Mouse (Mus musculus): ENCODE data around the gene Gm28051. TPM values are rescaled to one million over a fixed set of nuclear protein-coding genes. Genes with fewer than 3 reads are reported as not detected.

The Gm28051 gene
- polyA plus RNA-seq, 1 experiment from 2014 or later = not detected

DNA sequence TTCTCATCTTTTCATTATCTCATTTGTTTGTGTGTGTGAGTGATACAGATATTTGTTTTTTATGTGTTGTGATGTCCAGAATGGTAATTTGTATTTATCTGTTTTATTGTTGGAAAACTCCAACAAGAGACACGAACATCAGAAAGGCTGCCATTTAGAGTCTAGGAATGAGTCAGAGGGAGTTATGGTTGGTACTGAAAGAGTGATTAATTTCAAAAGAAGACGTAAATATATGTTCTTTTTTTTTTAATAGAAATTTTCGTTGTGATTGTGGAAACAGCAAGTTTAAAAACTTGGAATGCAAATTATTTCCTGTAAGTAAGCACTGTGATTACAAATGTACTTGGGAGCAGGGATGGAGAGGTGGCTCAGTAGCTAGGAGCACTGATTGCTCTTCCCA, 4.1 kb upstream of the Gm28051 start:
- no peak for DNase-seq (ENCODE audit: extremely low spot score, low spot score)
- H3K4me1 ChIP-seq = peaks cover 26% of the 10 kb centered on the region
- no peaks in the 10 kb centered on the region for H3K27me3 ChIP-seq (ENCODE audit: poor library complexity, severe bottlenecking)
- H3K27ac ChIP-seq = no peak overlapping the region
- no peak overlapping the region for H3K4me3 ChIP-seq
- no peaks in the 10 kb centered on the region for H3K9me3 ChIP-seq
- H3K36me3 ChIP-seq (replicated peaks) = peaks cover 59% of the 10 kb centered on the region
- 91% methylated on average over 3 of the region's 3 CpGs for WGBS

DNA sequence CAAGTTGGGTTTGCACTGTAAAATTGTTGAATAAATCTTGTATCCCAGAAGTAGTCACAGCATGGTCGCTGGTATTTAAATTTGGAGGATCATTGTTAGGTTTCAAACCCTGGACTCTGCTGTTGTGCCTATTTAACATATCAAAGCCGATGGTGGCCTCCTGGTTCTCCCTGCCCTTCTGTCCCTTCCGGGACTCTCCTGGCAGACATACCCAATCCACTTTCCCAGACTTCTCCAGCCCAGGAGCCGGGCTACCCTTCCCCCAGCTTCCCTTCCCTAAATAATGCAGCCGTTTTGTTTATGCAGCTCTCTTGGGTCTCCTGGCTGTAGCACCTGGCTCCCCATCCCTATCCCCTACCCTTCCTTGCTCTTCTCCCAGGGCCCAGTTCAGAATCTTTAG, 1.4 kb upstream of the Gm28051 start:
- H3K27ac ChIP-seq = peak overlapping the region; percentile 94
- peaks cover 58% of the 10 kb centered on the region for H3K36me3 ChIP-seq (replicated peaks)
- H3K9me3 ChIP-seq = no peaks in the 10 kb centered on the region
- H3K4me3 ChIP-seq = peak overlapping the region; percentile 91
- no peaks in the 10 kb centered on the region for H3K27me3 ChIP-seq (ENCODE audit: poor library complexity, severe bottlenecking)
- 5% methylated on average over 5 of the region's 5 CpGs for WGBS
- DNase-seq (ENCODE audit: extremely low spot score, low spot score) = no peak
- H3K4me1 ChIP-seq = peaks cover 32% of the 10 kb centered on the region

DNA sequence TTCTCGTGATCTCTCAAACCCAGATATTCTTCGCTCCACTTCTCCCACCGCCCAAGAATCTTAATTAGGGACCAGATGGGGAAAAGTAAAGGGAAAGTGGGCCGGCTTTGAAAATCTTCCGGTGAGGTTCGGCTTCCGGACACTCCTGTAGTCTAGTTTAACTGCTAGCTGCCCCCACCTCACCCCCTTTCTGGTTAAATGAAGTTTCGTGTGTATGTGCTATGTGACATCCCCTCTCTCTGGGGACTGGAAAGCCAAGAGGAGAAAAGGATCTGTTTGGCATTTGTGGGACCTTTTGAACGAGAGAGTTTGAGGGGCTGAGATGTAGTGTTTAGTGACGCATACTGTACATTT, 815 bp upstream of the Gm28051 start, which contains the start of gene Gm20604:
Gm20604 (minus strand) TSS at position 270 of the 354 bp plus-strand sequence.
- peak within 1 kb of the TSS; percentile 94 for H3K27ac ChIP-seq
- H3K4me3 ChIP-seq = peak within 1 kb of the TSS; percentile 91
- peaks cover 32% of the 10 kb centered on the region for H3K4me1 ChIP-seq
- peaks cover 57% of the 10 kb centered on the region for H3K36me3 ChIP-seq (replicated peaks)
- no peak for DNase-seq (ENCODE audit: extremely low spot score, low spot score)
- H3K27me3 ChIP-seq (ENCODE audit: poor library complexity, severe bottlenecking) = no peaks in the 10 kb centered on the region
- WGBS = under 1% methylated on average over 10 of the region's 10 CpGs
- H3K9me3 ChIP-seq = no peaks in the 10 kb centered on the region

DNA sequence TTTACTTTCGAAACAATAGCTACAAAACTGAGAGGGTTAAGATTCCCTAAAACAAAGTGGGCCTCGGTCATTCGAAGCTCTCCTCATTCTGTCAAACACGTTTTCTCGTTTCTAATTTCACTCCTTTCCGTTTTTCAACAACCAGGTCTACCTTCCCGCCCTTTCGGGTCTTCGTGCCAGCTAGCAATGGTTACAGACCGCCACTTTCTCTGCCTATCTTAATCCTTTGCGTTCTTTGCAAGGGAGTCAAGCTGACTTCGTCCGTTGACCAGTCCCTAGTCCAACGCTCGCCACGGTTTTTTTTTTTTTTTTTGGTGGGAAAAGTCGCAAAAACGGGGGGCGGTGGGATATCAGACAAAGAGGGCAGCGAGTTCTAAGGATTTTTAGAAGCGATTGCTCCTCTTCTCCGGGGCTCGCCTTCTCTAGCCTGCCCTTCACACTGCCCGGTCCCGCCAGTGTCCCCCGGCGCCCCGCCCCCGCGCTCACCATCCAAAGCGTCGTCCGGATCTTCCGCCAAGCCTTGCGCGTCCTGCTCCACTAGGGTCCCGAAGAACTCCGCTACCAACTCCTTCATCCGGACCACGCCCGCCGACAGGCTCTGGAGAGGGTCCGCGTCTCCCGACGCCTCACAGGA, 393 bp downstream of the Gm28051 start:
- no peak for DNase-seq (ENCODE audit: extremely low spot score, low spot score)
- Histone ChIP-seq H3K27me3 (ENCODE audit: poor library complexity, severe bottlenecking) (no peaks in the 10 kb centered on the region), H3K4me3 (peak overlapping the region; percentile 91), H3K27ac (peak overlapping the region; percentile 94), H3K9me3 (no peaks in the 10 kb centered on the region), H3K4me1 (peaks cover 32% of the 10 kb centered on the region), H3K36me3 (replicated peaks) (peaks cover 55% of the 10 kb centered on the region)
- 2% methylated on average over 46 of the region's 46 CpGs for WGBS

DNA sequence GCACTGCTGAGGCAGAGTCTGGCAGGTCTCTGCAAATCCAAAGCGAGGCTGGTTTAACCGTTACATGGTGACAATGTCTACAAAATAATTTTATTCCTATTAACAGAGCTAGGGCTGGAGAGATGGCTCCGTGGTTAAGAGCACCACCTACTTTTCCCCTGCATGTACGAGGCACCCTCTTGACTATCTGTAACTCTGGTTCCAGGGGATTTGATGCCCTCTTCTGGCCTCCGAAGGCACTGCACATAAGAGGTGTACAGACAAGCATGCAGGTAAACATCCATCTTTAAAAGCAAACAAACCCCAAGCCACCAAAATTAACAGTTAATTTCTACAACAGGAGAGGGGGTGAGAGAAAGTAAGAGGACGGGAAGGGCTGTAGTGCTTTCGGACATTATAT, 1.3 kb downstream of the Gm28051 start:
- Histone ChIP-seq H3K27me3 (ENCODE audit: poor library complexity, severe bottlenecking) (no peaks in the 10 kb centered on the region), H3K36me3 (replicated peaks) (peaks cover 52% of the 10 kb centered on the region), H3K4me3 (peak overlapping the region; percentile 91), H3K9me3 (no peaks in the 10 kb centered on the region), H3K4me1 (peaks cover 32% of the 10 kb centered on the region), H3K27ac (no peak overlapping the region)
- WGBS = 90% methylated on average over 7 of the region's 7 CpGs
- no peak for DNase-seq (ENCODE audit: extremely low spot score, low spot score)

DNA sequence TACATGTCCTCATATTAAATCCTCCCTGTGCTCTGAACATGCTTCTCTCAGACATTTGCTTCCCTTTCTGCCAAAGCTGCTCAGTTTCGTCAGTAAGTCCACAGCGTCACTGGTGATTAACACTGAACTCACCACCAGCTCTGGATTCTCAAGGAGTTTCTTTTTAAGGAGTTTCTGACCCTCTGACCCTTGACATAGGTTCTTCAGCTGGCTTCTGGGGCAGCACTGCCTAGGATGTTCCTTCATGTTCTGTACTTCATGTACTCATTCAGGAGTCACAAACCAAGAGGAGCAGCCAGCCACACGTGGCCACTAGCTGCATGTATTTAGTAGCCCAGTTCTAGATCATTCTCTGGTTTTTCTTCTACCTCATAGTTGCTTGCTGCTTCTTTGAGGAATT, 9.3 kb downstream of the Gm28051 start:
- Histone ChIP-seq H3K27ac (no peak overlapping the region), H3K4me3 (no peak overlapping the region), H3K27me3 (ENCODE audit: poor library complexity, severe bottlenecking) (no peaks in the 10 kb centered on the region), H3K9me3 (no peaks in the 10 kb centered on the region), H3K4me1 (peaks cover 17% of the 10 kb centered on the region), H3K36me3 (replicated peaks) (peaks cover 57% of the 10 kb centered on the region)
- DNase-seq (ENCODE audit: extremely low spot score, low spot score) = no peak
- WGBS = 89% methylated on average over 3 of the region's 3 CpGs

DNA sequence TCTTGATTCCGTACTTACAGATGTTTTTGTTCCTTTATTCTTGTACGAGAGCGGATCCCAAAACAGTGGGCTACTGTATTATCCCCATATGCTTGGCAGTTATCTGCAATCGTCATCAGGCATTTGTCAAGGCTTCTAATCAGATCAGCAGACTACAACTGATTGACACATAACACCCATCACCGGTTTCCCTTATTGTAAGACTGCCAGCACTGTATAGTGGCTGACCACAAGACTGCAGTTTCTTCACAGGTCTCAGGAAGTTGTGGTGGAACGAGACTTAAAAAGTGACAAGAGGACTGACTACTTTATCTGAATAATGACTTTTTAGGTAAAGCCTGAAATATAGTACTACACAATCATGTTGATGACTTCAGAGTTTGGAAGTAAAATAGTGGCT, 12.7 kb downstream of the Gm28051 start:
- no peaks in the 10 kb centered on the region for H3K27me3 ChIP-seq (ENCODE audit: poor library complexity, severe bottlenecking)
- H3K4me3 ChIP-seq = peak overlapping the region; percentile 91
- no peak overlapping the region for H3K27ac ChIP-seq
- H3K9me3 ChIP-seq = no peaks in the 10 kb centered on the region
- H3K4me1 ChIP-seq = peaks cover 30% of the 10 kb centered on the region
- no peak for DNase-seq (ENCODE audit: extremely low spot score, low spot score)
- peaks cover 56% of the 10 kb centered on the region for H3K36me3 ChIP-seq (replicated peaks)
- WGBS = 71% methylated on average over 6 of the region's 6 CpGs

DNA sequence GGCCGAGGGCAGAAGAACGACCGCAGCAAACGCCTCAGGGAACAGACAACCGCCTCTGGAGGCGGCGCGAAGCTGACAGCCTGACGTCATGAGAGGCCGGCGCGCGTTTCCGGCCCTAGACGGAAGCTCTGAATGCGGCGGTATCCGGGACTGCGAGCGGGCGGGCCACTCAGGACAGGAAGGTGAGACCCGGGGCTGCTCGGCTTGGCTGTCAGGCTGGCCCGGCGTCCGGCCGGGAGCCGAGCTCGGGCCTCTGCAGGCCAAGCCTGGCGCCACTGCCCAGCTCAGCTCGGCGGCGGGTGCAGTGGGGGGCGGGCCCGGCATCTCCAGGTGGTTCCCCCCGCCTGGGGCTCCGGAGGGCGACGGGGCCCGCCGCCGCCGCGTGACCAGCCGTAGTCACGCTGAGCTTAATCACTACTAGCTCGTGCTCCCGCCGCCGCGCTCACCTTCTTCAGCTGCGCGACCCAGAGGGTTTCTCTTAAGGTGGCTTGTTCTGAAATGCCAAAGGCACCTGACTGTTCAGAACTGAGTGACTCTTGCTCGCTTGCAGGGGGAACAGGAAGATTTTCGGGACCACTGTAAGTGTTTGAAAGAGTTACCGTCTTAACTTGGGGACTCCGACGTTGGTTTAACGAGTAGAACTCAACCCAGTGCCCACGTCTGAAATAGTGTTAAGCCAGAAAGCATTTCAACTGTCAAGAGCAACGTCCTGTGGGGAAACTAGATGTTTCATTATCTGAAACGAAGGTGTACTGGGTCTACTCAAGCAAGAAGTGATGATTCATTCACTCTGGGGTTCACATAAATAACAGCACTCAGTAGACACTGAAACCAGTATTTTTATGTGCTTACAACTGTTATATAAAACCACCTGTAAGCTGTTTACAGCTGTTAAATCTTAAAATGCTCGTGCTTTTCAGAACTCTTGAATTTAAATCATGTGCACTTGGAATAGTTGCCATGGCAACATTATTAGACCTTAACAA, 13.7 kb downstream of the Gm28051 start, which contains the start of the genes Moap1 and Tmem251:
Moap1 (minus strand) TSS at position 73 of the 986 bp plus-strand sequence.
Tmem251 (plus strand) TSS at position 174 of the 986 bp plus-strand sequence.
- peaks cover 49% of the 10 kb centered on the region for H3K36me3 ChIP-seq (replicated peaks)
- DNase-seq (ENCODE audit: extremely low spot score, low spot score) = peak; percentile 90
- peaks cover 30% of the 10 kb centered on the region for H3K4me1 ChIP-seq
- peak within 1 kb of the TSS; percentile 95 for H3K27ac ChIP-seq
- H3K27me3 ChIP-seq (ENCODE audit: poor library complexity, severe bottlenecking) = no peaks in the 10 kb centered on the region
- H3K9me3 ChIP-seq = no peaks in the 10 kb centered on the region
- peak within 1 kb of the TSS; percentile 91 for H3K4me3 ChIP-seq
- 2% methylated on average over 63 of the region's 63 CpGs for WGBS

DNA sequence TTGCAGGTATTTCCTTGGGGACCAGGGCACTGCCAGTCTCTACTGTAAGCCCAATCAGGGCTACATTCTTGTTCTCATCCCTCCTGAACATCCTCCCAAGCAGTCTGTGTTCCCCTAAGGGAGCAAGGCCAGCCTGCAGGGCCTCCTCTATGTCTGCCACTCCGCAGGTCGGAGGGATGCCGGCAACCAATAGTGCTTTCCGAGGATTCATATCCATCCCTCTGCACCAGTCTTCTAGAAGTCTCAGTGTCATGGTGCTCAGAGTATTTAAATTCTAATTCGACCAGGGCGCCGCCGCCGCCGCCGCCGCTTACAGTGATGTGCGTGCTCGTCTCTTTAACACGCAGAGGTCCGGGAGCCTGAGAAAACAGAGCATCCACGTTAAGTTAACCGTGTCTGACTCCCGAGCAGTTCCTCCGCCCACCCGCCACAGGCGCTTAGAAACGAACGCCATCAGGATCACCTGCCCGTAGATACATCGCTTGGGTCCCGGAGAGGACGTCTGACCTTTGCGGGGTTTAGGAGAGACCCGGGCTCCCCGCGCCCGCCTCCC, 14.5 kb downstream of the Gm28051 start:
- Histone ChIP-seq H3K9me3 (no peaks in the 10 kb centered on the region), H3K4me1 (peaks cover 30% of the 10 kb centered on the region), H3K27ac (peak overlapping the region; percentile 95), H3K4me3 (peak overlapping the region; percentile 91), H3K27me3 (ENCODE audit: poor library complexity, severe bottlenecking) (no peaks in the 10 kb centered on the region), H3K36me3 (replicated peaks) (peaks cover 41% of the 10 kb centered on the region)
- DNase-seq (ENCODE audit: extremely low spot score, low spot score) = no peak
- under 1% methylated on average over 33 of the region's 33 CpGs for WGBS

DNA sequence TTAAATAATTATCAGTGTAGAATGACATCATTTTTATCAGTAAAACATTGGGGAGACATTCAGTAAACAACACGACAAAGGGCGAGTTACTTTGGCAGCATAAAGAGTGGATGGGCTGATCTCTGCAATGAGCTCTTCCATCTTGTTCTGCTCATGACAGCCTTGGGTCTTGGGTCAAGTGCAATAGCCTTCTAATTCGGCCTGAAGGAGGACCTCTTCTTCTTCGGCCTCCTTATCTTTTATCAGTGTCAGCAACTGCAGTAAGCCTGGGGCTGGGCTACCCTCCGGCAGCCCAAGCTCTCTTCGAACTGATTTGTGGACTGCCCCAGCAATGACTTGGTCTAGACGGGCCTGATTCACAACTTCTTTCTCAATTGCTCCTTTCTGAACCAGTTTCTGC, 15.5 kb downstream of the Gm28051 start:
- H3K4me1 ChIP-seq = peaks cover 30% of the 10 kb centered on the region
- no peaks in the 10 kb centered on the region for H3K9me3 ChIP-seq
- H3K27me3 ChIP-seq (ENCODE audit: poor library complexity, severe bottlenecking) = no peaks in the 10 kb centered on the region
- WGBS = 91% methylated on average over 7 of the region's 7 CpGs
- peak overlapping the region; percentile 91; the same call in 1 of the 2 replicates for H3K4me3 ChIP-seq
- DNase-seq (ENCODE audit: extremely low spot score, low spot score) = no peak
- H3K27ac ChIP-seq = no peak overlapping the region
- H3K36me3 ChIP-seq (replicated peaks) = peaks cover 31% of the 10 kb centered on the region

DNA sequence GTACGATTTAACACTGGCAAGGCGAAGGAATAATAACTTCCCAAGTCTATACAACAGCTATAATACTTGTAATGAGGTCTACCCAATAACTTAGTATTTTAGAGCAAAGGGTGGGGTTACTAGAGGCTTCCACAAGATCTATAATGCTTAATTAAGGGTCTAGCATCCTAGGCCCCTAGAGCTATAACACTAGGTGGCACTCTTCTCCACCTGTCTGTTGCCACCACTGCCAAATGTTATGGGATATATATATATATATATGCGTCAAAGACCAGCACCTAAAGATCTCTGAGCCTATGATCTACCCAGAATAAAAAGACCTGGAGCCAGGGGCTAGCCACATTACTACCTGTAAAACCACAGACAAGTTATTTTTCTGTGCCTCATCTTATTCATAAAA, 17.3 kb downstream of the Gm28051 start:
- no peak overlapping the region for H3K27ac ChIP-seq
- 64% methylated on average over 3 of the region's 3 CpGs for WGBS
- no peak for DNase-seq (ENCODE audit: extremely low spot score, low spot score)

DNA sequence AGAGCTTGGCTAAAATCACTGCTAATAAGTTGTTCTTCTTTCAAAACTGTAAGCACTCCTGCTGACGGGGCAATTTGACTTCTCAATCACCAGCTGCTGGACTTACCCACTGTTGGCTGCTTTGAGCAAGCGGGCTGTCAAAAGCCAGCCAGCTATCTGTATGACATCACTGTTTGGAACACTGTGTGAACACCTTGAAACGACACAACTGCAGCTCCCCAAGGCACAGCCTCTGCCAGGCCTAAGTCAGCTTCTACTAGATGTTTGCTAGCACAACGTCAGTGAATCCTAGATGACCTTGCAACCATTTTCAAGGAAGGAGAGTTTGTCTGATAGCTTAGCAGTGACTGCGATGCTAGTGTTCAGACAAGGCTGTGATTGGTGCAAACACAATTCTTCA, 18.5 kb downstream of the Gm28051 start:
- Histone ChIP-seq H3K4me1 (peaks cover 17% of the 10 kb centered on the region), H3K27ac (no peak overlapping the region), H3K9me3 (no peaks in the 10 kb centered on the region), H3K36me3 (replicated peaks) (peaks cover 18% of the 10 kb centered on the region), H3K27me3 (ENCODE audit: poor library complexity, severe bottlenecking) (no peaks in the 10 kb centered on the region), H3K4me3 (no peak overlapping the region)
- WGBS = 84% methylated on average over 5 of the region's 5 CpGs
- no peak for DNase-seq (ENCODE audit: extremely low spot score, low spot score)

More for the DNA sequence above, 17.3 kb downstream of the Gm28051 start:
- no peak overlapping the region for H3K4me3 ChIP-seq
- H3K9me3 ChIP-seq = no peaks in the 10 kb centered on the region
- H3K36me3 ChIP-seq (replicated peaks) = peaks cover 18% of the 10 kb centered on the region
- peaks cover 27% of the 10 kb centered on the region for H3K4me1 ChIP-seq
- H3K27me3 ChIP-seq (ENCODE audit: poor library complexity, severe bottlenecking) = no peaks in the 10 kb centered on the region

All from forebrain, embryonic 10.5 days (tissue).